Mouse (Mus musculus) hindbrain, embryonic 15.5 days (tissue): ENCODE measurements around the gene Syn3. TPM values are rescaled to one million over a fixed set of nuclear protein-coding genes. Genes with fewer than 3 reads are reported as not detected.

Experiments
- ATAC-seq: fragments of 200-750 bp; cut with Nextera tagmentation; 2 replicates; pipeline ENCODE4 v1.8.0; 2017; ENCODE audit warnings: low read depth, moderate number of reproducible peaks, moderate TSS enrichment; ENCODE audit not compliant: low FRiP score
- H3K27ac ChIP-seq: fragments of 300-500 bp; sonication (generic); replicated peaks from 2 replicates; pipeline ENCODE4 v1.5.1; 2015; ENCODE audit warnings: mild to moderate bottlenecking, inconsistent platforms
- H3K27me3 ChIP-seq: fragments of 300-500 bp; sonication (generic); 2 replicates; pipeline ENCODE4 v1.6.1; 2015; ENCODE audit warnings: control low read depth, inconsistent platforms
- H3K36me3 ChIP-seq: fragments of 300-500 bp; sonication (generic); 2 replicates; pipeline ENCODE4 v1.6.1; 2015; ENCODE audit warnings: control low read depth, inconsistent platforms
- H3K4me1 ChIP-seq: fragments of 300-500 bp; sonication (generic); replicated peaks from 2 replicates; pipeline ENCODE4 v1.6.1; 2015; ENCODE audit warnings: control low read depth, inconsistent platforms
- H3K4me2 ChIP-seq: fragments of 300-500 bp; sonication (generic); 2 replicates; pipeline ENCODE4 v1.6.1; 2015; ENCODE audit warnings: moderate library complexity, mild to moderate bottlenecking, inconsistent platforms
- H3K4me3 ChIP-seq: fragments of 300-500 bp; sonication (generic); 2 replicates; pipeline ENCODE4 v1.5.1; 2015; ENCODE audit warnings: mild to moderate bottlenecking, inconsistent platforms
- H3K9ac ChIP-seq: fragments of 300-500 bp; sonication (generic); 2 replicates; pipeline ENCODE4 v1.6.1; 2015; ENCODE audit warnings: inconsistent platforms
- H3K9me3 ChIP-seq: fragments of 300-500 bp; sonication (generic); 2 replicates; pipeline ENCODE4 v1.6.1; 2016; ENCODE audit warnings: control low read depth, inconsistent platforms
- WGBS: fragments of 180-500 bp; shearing (Covaris S2); methylation state at CpG from one replicate; pipeline ENCODE4 v1.1.7; 2015; 5-methylcytosine and 5-hydroxymethylcytosine counted together
- polyA plus RNA-seq: library from polyadenylated mRNA; unstranded; fragments of >200 nt; fragmentation: Nextera tagmentation; extraction: Ambion mirVana; gene quantifications from 2 replicates; pipeline ENCODE4 v1.2.1, GENCODE M21; 2015

Gene Syn3
- polyA plus RNA-seq, 1 experiment from 2014 or later, result 30.1 TPM

DNA sequence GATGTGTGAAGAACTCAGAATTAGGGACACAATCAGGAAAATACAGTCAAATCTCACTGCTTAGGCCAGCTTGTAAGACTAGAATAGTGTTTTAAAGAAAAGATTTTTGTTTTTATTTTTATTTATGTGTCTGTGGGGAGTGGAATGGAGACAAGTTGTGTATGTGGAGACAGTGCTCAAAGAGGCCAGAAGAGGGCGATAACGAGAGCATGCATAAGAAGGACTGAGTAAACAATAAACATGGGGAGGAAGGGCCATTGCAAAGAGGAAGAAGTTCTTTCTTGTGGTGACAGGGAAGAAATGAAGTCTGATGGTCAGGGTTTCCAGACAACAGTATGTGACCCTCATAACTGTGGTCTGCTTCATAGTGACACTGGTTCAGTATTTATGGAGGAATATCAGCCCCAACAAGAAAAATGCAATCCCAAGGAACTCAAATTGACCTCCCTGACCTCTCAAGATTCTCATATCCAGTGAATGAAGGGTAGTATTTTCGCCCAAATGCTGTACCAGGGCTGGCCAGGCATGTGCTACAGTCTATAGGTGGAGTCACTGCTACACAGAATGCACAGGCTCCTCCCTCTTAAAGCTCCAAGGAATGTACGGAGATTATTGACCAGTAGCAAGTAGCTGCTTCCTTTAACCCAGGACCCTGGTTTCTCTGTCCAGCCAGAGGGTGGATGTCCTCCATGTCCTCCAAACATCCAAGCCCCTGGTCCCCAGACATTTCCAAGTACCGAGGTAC is 141.7 kb downstream of the Syn3 start:
- peaks cover 22% of the 10 kb centered on the region for H3K36me3 ChIP-seq
- WGBS, result 61% methylated on average over 5 of the region's 5 CpGs
- no peak overlapping the region for H3K4me3 ChIP-seq
- H3K9ac ChIP-seq, result no peak overlapping the region
- 0 out of 2 replicates have a peak, but pooled peaks cover 11% of the 10 kb centered on the region for H3K4me1 ChIP-seq
- no peaks in the 10 kb centered on the region for H3K27me3 ChIP-seq
- ATAC-seq, result no peak
- H3K9me3 ChIP-seq, result no peaks in the 10 kb centered on the region
- H3K4me2 ChIP-seq, result no peak overlapping the region
- H3K27ac ChIP-seq, result no peak overlapping the region

DNA sequence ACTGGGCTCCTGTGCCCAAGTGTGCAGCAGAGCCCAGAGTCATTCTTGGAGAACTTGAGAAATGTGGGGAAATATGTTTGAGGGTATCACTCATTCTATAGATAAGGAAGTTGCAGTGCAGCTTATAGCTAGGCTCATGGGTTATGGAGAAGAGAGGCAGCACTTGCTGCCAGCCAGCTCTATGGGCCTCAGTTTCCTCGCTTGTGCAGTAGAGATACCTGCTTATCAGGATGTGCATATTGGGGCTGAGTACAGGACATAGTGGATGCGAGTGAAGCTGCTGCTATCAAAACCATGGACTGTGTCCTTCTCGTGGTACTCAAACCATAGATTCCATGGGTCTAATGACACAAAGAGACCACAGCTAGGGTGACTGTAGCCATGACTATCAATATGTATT is 146.2 kb downstream of the Syn3 start:
- H3K4me3 ChIP-seq, result no peak overlapping the region
- H3K4me1 ChIP-seq, result no peaks in the 10 kb centered on the region
- H3K27me3 ChIP-seq, result no peaks in the 10 kb centered on the region
- 94% methylated on average over 3 of the region's 3 CpGs for WGBS
- no peaks in the 10 kb centered on the region for H3K9me3 ChIP-seq
- no peak for ATAC-seq
- no peak overlapping the region for H3K9ac ChIP-seq
- peaks cover 31% of the 10 kb centered on the region for H3K36me3 ChIP-seq
- H3K27ac ChIP-seq, result no peak overlapping the region
- no peak overlapping the region for H3K4me2 ChIP-seq

DNA sequence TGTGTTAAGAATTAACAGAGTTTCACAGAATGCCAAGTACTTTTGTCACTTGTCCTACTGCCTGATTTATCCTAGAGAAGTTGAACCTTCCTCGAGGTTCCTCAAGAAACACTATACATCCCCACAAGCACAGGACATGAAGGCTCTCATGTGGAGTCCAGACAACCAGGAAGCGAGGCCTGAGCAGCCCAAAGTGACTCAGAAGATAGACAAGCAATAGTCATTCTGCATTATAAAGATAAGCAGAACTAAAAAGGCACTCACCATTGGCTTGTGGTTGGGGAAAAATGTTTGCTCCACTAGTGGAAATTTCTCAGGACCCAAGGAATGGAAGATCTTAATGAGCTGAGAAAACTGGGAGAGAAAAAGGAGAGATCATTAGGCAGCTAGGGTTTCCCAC is 147.4 kb downstream of the Syn3 start:
- Histone ChIP-seq H3K27me3 (no peaks in the 10 kb centered on the region), H3K4me1 (no peaks in the 10 kb centered on the region), H3K9ac (no peak overlapping the region), H3K4me3 (no peak overlapping the region), H3K4me2 (no peak overlapping the region), H3K36me3 (peaks cover 31% of the 10 kb centered on the region), H3K9me3 (no peaks in the 10 kb centered on the region), H3K27ac (no peak overlapping the region)
- 86% methylated on average over 2 of the region's 2 CpGs for WGBS
- ATAC-seq, result no peak

DNA sequence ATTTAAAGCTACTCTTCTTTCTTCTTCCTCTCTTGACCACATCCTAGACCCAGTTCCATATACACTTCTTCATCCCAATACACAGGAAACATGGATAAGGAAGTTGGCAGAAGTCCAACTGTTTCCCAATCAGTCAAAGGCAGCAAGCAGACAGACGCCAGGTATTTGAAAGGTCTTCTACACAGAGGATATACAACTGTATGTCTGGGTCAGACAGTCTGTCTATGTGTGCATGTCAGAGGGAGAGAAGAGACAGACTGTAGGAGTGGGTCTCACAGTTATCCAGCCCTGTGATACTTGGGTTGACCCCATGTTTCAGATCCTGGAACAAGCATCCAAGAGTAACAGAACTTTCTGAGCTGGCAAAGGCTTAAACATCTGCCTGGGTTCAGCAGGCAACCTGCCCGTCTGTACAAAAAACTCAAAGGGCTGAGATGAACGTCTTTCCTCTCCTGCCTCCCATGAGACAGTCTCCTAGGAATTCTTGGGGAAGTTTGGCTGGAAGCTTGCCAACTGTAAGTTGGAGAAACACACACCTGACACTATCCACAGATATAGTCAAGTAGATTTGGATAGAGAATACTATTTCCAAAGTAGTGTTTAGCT is 152.4 kb downstream of the Syn3 start:
- Histone ChIP-seq H3K4me2 (no peak overlapping the region), H3K27ac (no peak overlapping the region), H3K4me1 (peaks cover 16% of the 10 kb centered on the region; the same call in 1 of the 2 replicates), H3K9ac (no peak overlapping the region), H3K9me3 (no peaks in the 10 kb centered on the region), H3K36me3 (peaks cover 9% of the 10 kb centered on the region; the same call in 1 of the 2 replicates), H3K27me3 (no peaks in the 10 kb centered on the region), H3K4me3 (no peak overlapping the region)
- no peak for ATAC-seq
- 56% methylated on average over 3 of the region's 3 CpGs for WGBS

DNA sequence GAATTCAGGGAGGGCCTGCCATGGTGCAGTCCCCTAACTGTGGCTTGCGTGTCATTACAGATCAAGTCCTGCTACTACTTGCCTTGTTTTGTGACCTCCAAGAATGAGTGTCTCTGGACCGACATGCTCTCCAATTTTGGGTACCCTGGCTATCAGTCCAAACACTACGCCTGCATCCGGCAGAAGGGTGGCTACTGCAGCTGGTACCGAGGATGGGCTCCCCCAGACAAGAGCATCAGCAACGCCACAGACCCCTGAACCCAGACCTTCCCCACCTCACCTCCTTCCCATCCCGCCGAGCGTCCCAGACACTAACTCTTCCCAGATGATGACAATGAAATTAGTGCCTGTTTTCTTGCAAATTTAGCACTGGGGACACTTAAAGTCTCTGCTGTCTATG is 153.1 kb downstream of the Syn3 start:
- no peak for ATAC-seq
- Histone ChIP-seq H3K27me3 (no peaks in the 10 kb centered on the region), H3K9ac (no peak overlapping the region), H3K4me3 (no peak overlapping the region), H3K9me3 (no peaks in the 10 kb centered on the region), H3K4me2 (no peak overlapping the region), H3K27ac (no peak overlapping the region), H3K36me3 (peaks cover 8% of the 10 kb centered on the region; the same call in 1 of the 2 replicates), H3K4me1 (peaks cover 16% of the 10 kb centered on the region; the same call in 1 of the 2 replicates)
- 96% methylated on average over 9 of the region's 9 CpGs for WGBS

DNA sequence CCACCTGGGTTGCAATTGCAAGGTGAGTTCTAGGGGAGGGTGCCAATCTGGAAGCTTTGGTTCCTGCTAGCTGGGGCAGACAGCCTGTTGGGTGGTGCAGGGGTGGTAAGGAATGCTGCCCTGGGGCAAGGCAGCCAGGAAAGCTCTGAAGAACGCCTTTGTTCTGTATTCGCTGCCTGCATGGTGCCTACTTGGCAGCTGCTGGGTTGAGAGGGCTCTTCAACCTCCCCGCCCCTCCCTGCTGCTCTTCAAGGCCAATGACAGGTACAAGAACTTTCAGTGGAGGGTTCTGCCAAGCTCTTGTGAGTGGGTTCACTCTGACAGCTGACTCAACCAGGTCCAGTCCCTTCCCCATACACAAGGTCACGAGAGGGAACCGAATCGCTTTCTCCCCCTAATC is 154.0 kb downstream of the Syn3 start:
- no peak overlapping the region for H3K4me3 ChIP-seq
- ATAC-seq, result no peak
- H3K9me3 ChIP-seq, result no peaks in the 10 kb centered on the region
- H3K9ac ChIP-seq, result no peak overlapping the region
- H3K36me3 ChIP-seq, result 0 out of 2 replicates have a peak, but pooled peaks cover 3% of the 10 kb centered on the region
- WGBS, result 80% methylated on average over 6 of the region's 6 CpGs
- no peak overlapping the region for H3K4me2 ChIP-seq
- peaks cover 25% of the 10 kb centered on the region for H3K4me1 ChIP-seq
- no peaks in the 10 kb centered on the region for H3K27me3 ChIP-seq
- no peak overlapping the region for H3K27ac ChIP-seq

DNA sequence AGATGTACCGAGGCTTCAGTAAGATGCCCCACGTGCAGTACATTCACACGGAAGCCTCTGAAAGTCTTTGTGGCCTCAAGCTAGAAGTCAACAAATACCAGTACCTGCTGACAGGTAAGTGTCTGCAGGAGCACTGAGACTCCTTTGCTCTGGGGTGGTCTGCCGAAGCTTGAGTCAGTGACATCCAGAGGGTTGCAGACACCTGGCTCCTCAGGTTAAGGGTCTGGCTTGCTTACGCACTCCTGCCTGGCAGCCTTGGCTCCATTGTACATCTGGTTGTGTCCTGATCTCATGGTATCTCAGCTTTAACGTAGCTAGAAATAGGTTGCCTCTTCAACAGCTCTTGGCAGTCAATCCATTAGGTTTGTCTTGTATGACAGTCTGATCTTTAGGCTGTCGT is 154.8 kb downstream of the Syn3 start:
- 0 out of 2 replicates have a peak, but pooled peaks cover 3% of the 10 kb centered on the region for H3K36me3 ChIP-seq
- WGBS, result 91% methylated on average over 7 of the region's 7 CpGs
- no peak for ATAC-seq
- no peak overlapping the region for H3K27ac ChIP-seq
- no peak overlapping the region for H3K4me3 ChIP-seq
- H3K9ac ChIP-seq, result no peak overlapping the region
- no peaks in the 10 kb centered on the region for H3K9me3 ChIP-seq
- no peaks in the 10 kb centered on the region for H3K27me3 ChIP-seq
- peaks cover 33% of the 10 kb centered on the region for H3K4me1 ChIP-seq
- no peak overlapping the region for H3K4me2 ChIP-seq

DNA sequence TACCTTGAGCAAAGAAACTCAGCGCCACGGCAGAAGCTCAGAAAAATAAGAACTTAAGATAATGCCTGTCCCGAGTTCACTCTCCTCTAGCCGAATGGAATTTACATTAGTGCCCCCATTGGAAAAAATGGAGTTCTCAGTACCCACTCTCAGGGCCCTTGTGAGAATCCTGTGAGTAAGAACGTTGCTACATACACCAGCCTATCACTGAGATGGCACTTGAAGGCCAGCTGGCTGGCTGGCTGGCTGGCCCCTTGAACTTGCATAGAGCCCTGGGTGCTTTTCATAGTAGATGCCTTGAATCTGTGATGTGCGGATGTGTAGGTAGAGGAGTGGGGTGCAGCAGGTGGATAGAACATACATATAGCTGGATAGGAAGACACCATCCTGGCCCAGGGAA is 155.3 kb downstream of the Syn3 start:
- WGBS, result 86% methylated on average over 6 of the region's 6 CpGs
- Histone ChIP-seq H3K27me3 (no peaks in the 10 kb centered on the region), H3K4me2 (no peak overlapping the region), H3K9ac (no peak overlapping the region), H3K27ac (no peak overlapping the region), H3K4me3 (no peak overlapping the region), H3K36me3 (0 out of 2 replicates have a peak, but pooled peaks cover under 1% of the 10 kb centered on the region), H3K4me1 (peaks cover 33% of the 10 kb centered on the region), H3K9me3 (no peaks in the 10 kb centered on the region)
- no peak for ATAC-seq

DNA sequence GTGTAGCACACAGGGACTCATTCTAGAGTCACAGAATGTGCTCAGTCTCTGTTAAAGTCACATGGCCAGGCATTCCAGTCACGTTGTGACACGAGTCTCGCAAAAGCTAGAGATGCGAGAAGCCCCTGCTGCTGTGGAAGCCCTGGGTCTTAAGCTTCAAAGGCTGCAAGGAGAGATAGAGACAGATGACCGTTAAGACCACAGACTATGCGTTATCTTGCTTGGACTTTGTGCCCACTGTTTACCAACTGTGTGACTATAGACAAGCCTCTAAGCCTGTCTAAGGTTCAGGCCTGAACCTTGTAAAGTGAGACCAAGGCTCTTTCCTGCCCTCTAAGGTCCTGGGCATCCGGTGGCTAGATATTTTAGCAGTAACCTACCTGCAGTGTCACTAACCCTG is 156.0 kb downstream of the Syn3 start:
- 60% methylated on average over 7 of the region's 7 CpGs for WGBS
- no peaks in the 10 kb centered on the region for H3K27me3 ChIP-seq
- H3K4me3 ChIP-seq, result no peak overlapping the region
- H3K9me3 ChIP-seq, result no peaks in the 10 kb centered on the region
- no peak for ATAC-seq
- no peaks in the 10 kb centered on the region for H3K36me3 ChIP-seq
- H3K9ac ChIP-seq, result no peak overlapping the region
- no peak overlapping the region for H3K4me2 ChIP-seq
- H3K4me1 ChIP-seq, result peaks cover 37% of the 10 kb centered on the region
- H3K27ac ChIP-seq, result no peak overlapping the region

DNA sequence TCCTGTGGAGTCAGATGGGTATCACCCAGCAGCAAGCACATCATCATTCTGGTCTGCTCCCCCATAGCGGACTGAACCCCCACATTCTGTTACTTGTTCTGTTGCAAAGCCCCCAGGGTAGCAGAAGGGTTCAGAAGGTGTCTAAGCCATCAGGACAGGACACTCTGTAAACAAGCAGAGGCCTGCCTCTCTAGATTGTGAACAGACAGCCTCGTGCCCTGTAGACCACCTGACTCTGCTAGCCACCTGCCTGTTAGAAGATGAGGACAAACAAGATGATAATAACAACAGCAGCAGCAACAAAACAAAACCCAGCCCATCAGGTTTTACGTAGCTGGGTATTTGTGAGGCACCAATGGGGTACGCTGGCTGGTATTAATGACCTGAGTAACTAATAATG is 156.5 kb downstream of the Syn3 start:
- no peaks in the 10 kb centered on the region for H3K9me3 ChIP-seq
- 79% methylated on average over 4 of the region's 4 CpGs for WGBS
- H3K36me3 ChIP-seq, result no peaks in the 10 kb centered on the region
- H3K4me3 ChIP-seq, result no peak overlapping the region
- no peak overlapping the region for H3K4me2 ChIP-seq
- H3K27ac ChIP-seq, result no peak overlapping the region
- no peaks in the 10 kb centered on the region for H3K27me3 ChIP-seq
- H3K9ac ChIP-seq, result no peak overlapping the region
- peaks cover 40% of the 10 kb centered on the region for H3K4me1 ChIP-seq
- no peak for ATAC-seq

DNA sequence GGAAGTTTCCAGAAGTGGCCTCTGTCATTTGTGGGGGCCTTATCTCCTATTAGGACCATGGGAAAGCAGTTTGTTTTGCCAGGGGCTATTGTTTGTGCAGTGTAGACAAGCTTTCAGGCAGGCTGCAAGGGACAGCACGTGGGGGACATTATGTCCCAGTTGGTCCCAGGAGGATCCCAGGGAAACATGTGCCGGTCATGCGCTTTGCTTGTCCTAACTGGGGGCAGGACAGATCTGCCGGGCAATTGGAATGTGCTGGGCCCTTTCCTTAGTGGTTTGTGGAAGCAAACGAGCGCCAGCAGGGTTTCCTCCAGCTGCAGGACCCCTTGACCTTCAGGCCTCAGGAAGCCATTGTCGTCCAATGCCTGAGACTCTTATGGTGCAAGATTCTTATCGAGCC is 157.1 kb downstream of the Syn3 start:
- H3K4me2 ChIP-seq, result no peak overlapping the region
- 33% methylated on average over 8 of the region's 8 CpGs for WGBS
- ATAC-seq, result no peak
- no peak overlapping the region for H3K27ac ChIP-seq
- no peak overlapping the region for H3K9ac ChIP-seq
- H3K27me3 ChIP-seq, result no peaks in the 10 kb centered on the region
- no peak overlapping the region for H3K4me3 ChIP-seq
- H3K4me1 ChIP-seq, result peaks cover 40% of the 10 kb centered on the region
- no peaks in the 10 kb centered on the region for H3K36me3 ChIP-seq
- H3K9me3 ChIP-seq, result no peaks in the 10 kb centered on the region

DNA sequence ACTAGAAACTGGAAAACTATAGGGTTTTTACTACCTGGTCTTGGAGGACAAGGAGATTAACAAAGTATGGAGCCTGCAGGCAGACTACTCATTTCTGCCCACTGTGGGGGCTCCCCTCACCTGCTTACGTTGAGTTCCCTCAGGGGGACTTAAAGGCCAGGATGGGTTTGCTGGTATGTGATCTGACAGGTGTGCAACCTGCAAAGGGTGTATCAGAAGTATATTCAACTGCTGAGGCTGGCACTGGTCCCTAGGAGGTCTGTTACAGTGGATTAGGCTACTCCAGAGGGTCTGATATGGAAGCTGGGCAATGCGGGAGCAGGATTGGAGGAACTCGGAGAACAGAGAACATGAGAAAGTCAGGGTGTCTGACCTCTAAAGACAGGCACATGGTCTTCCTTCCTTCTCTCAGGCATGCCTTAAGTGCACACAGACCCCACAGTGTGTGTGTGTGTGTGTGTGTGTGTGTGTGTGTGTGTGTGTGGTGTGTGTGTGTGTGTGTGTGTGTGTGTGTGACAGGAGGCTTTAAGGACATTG is 157.6 kb downstream of the Syn3 start:
- H3K4me3 ChIP-seq, result no peak overlapping the region
- H3K36me3 ChIP-seq, result no peaks in the 10 kb centered on the region
- no peak overlapping the region for H3K9ac ChIP-seq
- H3K4me2 ChIP-seq, result no peak overlapping the region
- peaks cover 40% of the 10 kb centered on the region for H3K4me1 ChIP-seq
- H3K9me3 ChIP-seq, result no peaks in the 10 kb centered on the region
- 73% methylated on average over 3 of the region's 3 CpGs for WGBS
- ATAC-seq, result no peak
- H3K27ac ChIP-seq, result no peak overlapping the region
- no peaks in the 10 kb centered on the region for H3K27me3 ChIP-seq
